9 mouse cellular contexts compared by ENCODE assay signal in genomic region chr17:23699131-23700077, GRCm38 (mm10). TPM values are rescaled to one million over a fixed set of nuclear protein-coding genes. Genes with fewer than 3 reads are reported as not detected.
DNase-seq lines count a peak whose midpoint lies in the region; ATAC-seq and TF ChIP-seq lines count a peak whose summit lies in the region.
"Had no signal": no experiment of that assay in that cellular context is flagged by ENCODE, and none has a peak within 500 bp of the region (broad histone marks: within the 10 kb centered on the region; RNA-seq: fewer than 3 reads in every experiment).

No protein-coding gene starts in this region.

- H3K9ac ChIP-seq in ES-Bruce4 (ENCODE audit: low read depth, poor library complexity, severe bottlenecking) = peak overlapping the region; percentile 76
- peak overlapping the region; percentile 70 for H3K9ac ChIP-seq in heart, embryonic 12.5 days
- peak overlapping the region; percentile 76 for H3K9ac ChIP-seq in kidney, embryonic 16.5 days (replicated peaks; ENCODE audit: low read length)

- peak overlapping the region; percentile 61 for H3K4me3 ChIP-seq in ES-Bruce4 (ENCODE audit: low read depth, low read length)
- H3K4me3 ChIP-seq in embryonic facial prominence, embryonic 10.5 days = peak overlapping the region; percentile 84
- peak overlapping the region; percentile 76 for H3K4me3 ChIP-seq in heart, embryonic 12.5 days
- peak overlapping the region; percentile 61 for H3K4me3 ChIP-seq in kidney, embryonic 16.5 days (ENCODE audit: low read length)

- TF ChIP-seq EP300 in ES-Bruce4 (IDR thresholded peaks at IDR 0.05; ENCODE audit: insufficient read depth, low read depth, low read length) = no peak

- H3K4me2 ChIP-seq in heart, embryonic 12.5 days = peak overlapping the region; percentile 100
- peak overlapping the region; percentile 99 for H3K4me2 ChIP-seq in kidney, embryonic 16.5 days (replicated peaks; ENCODE audit: low read depth, low read length)

- no peak for TF ChIP-seq CTCF in ES-Bruce4 (IDR thresholded peaks at IDR 0.05; ENCODE audit: low read depth, low read length)

- H3K27me3 ChIP-seq in ES-Bruce4 (ENCODE audit: control insufficient read depth, insufficient read depth, low read length, poor library complexity, severe bottlenecking) = no peaks in the 10 kb centered on the region
- peaks cover 51% of the 10 kb centered on the region for H3K27me3 ChIP-seq in embryonic facial prominence, embryonic 10.5 days (replicated peaks; ENCODE audit: low read depth, poor library complexity, severe bottlenecking)
- H3K27me3 ChIP-seq in heart, embryonic 12.5 days (replicated peaks) = peaks cover 68% of the 10 kb centered on the region
- peaks cover 12% of the 10 kb centered on the region; the same call in 1 of the 2 replicates for H3K27me3 ChIP-seq in kidney, embryonic 16.5 days (ENCODE audit: insufficient read depth, low read length)

- peaks cover 6% of the 10 kb centered on the region for H3K4me1 ChIP-seq in ES-Bruce4 (ENCODE audit: control insufficient read depth, insufficient read depth, low read length)
- H3K4me1 ChIP-seq in embryonic facial prominence, embryonic 10.5 days = peaks cover 50% of the 10 kb centered on the region
- H3K4me1 ChIP-seq in heart, embryonic 12.5 days (replicated peaks) = 0 out of 2 replicates have a peak, but pooled peaks cover 3% of the 10 kb centered on the region
- H3K4me1 ChIP-seq in kidney, embryonic 16.5 days (ENCODE audit: insufficient read depth, low read length) = peaks cover 34% of the 10 kb centered on the region

- DNase-seq in adrenal gland, adult 18-20 months (ENCODE audit: low spot score in 2 of 2) = peak; percentile 45 to 62
- no peak for DNase-seq in adrenal gland, postnatal 4 days (ENCODE audit: low spot score in 2 of 2)
- peak; percentile 50 for DNase-seq in embryonic facial prominence, embryonic 10.5 days (ENCODE audit: low spot score)
- peak; percentile 41 for DNase-seq in lung, postnatal 10 days
- DNase-seq in skeletal muscle tissue, adult 2 months (ENCODE audit: low read depth, low spot score) = peak; percentile 13

- 2% methylated on average over 101 of the region's 101 CpGs for WGBS in embryonic facial prominence, embryonic 10.5 days
- WGBS in heart, embryonic 12.5 days = 2% methylated on average over 92 of the region's 101 CpGs
- under 1% methylated on average over 55 of the region's 101 CpGs for WGBS in kidney, embryonic 16.5 days

- ATAC-seq in heart, embryonic 12.5 days (ENCODE audit: insufficient number of reproducible peaks, low FRiP score) = peak; percentile 22
- ATAC-seq in kidney, embryonic 16.5 days (ENCODE audit: low FRiP score, low TSS enrichment) = peak; percentile 54

- H3K9me3 ChIP-seq in ES-Bruce4 (replicated peaks; ENCODE audit: control insufficient read depth, insufficient read depth, low read length, poor library complexity, severe bottlenecking) = no peaks in the 10 kb centered on the region
- no peaks in the 10 kb centered on the region for H3K9me3 ChIP-seq in embryonic facial prominence, embryonic 10.5 days
- H3K9me3 ChIP-seq in heart, embryonic 12.5 days (replicated peaks) = no peaks in the 10 kb centered on the region
- H3K9me3 ChIP-seq in kidney, embryonic 16.5 days (ENCODE audit: low read length) = no peaks in the 10 kb centered on the region

- no peak for TF ChIP-seq POLR2A in ES-Bruce4 (IDR thresholded peaks at IDR 0.05; ENCODE audit: insufficient read depth, low read length)

- H3K36me3 ChIP-seq in ES-Bruce4 (ENCODE audit: control insufficient read depth, insufficient read depth, low read length, poor library complexity, severe bottlenecking) = no peaks in the 10 kb centered on the region
- no peaks in the 10 kb centered on the region for H3K36me3 ChIP-seq in embryonic facial prominence, embryonic 10.5 days (replicated peaks)
- no peaks in the 10 kb centered on the region for H3K36me3 ChIP-seq in heart, embryonic 12.5 days
- H3K36me3 ChIP-seq in kidney, embryonic 16.5 days (ENCODE audit: insufficient read depth, low read length) = no peaks in the 10 kb centered on the region

- H3K27ac ChIP-seq in ES-Bruce4 (ENCODE audit: insufficient read depth, low read length) = no peak overlapping the region
- peak overlapping the region; percentile 55 for H3K27ac ChIP-seq in embryonic facial prominence, embryonic 10.5 days (replicated peaks)
- no peak overlapping the region for H3K27ac ChIP-seq in heart, embryonic 12.5 days (ENCODE audit: poor library complexity, severe bottlenecking)
- peak overlapping the region; percentile 55; the same call in 1 of the 2 replicates for H3K27ac ChIP-seq in kidney, embryonic 16.5 days (ENCODE audit: low read length)

RNA-seq across cellular contexts. Expression of gene Cldn9, which starts 15.6 kb away (rescaled TPM):
- total RNA-seq in adrenal gland, adult 18-20 months (2021) = not detected
- total RNA-seq in adrenal gland, postnatal 4 days (2021) = 1 to 10 TPM in 1 of 2 experiments, not detected in 1; 2.4 TPM
- polyA plus RNA-seq in ES-Bruce4 (2011; ENCODE audit: insufficient read depth, insufficient read length, low read depth, missing spikeins) = 1.7 and 2.9 TPM in 2 replicates
- 10.5 and 13.5 TPM in 2 replicates for polyA plus RNA-seq in embryonic facial prominence, embryonic 10.5 days (2016; fragmentation: Nextera tagmentation; extraction: Ambion mirVana)
- polyA plus RNA-seq in heart, embryonic 12.5 days (2016; fragmentation: Nextera tagmentation; extraction: Ambion mirVana) = not detected in 2 replicates
- 60.0 and 63.5 TPM in 2 replicates for polyA plus RNA-seq in kidney, embryonic 16.5 days (2015; fragmentation: Nextera tagmentation; extraction: Ambion mirVana)

RNA-seq across cellular contexts. Expression of gene Cldn6, which starts 20.4 kb away (rescaled TPM):
- not detected for total RNA-seq in adrenal gland, adult 18-20 months (2021)
- 10 to 100 TPM in 1 of 2 experiments, not detected in 1; 12.1 TPM for total RNA-seq in adrenal gland, postnatal 4 days (2021)
- 300 and 333 TPM in 2 replicates for polyA plus RNA-seq in ES-Bruce4 (2011; ENCODE audit: insufficient read depth, insufficient read length, low read depth, missing spikeins)
- polyA plus RNA-seq in embryonic facial prominence, embryonic 10.5 days (2016; fragmentation: Nextera tagmentation; extraction: Ambion mirVana) = 77.2 and 81.3 TPM in 2 replicates
- polyA plus RNA-seq in heart, embryonic 12.5 days (2016; fragmentation: Nextera tagmentation; extraction: Ambion mirVana) = 2.2 and 3.1 TPM in 2 replicates
- 242 and 253 TPM in 2 replicates for polyA plus RNA-seq in kidney, embryonic 16.5 days (2015; fragmentation: Nextera tagmentation; extraction: Ambion mirVana)
- total RNA-seq: gastrocnemius, postnatal 4 days had no signal

RNA-seq across cellular contexts. Expression of gene Tnfrsf12a, which starts 22.1 kb away (rescaled TPM):
- 100 to 1,000 TPM; 224 to 359 TPM for total RNA-seq in adrenal gland, adult 18-20 months (2021)
- 10 to 100 TPM; 53.2 to 53.8 TPM for total RNA-seq in adrenal gland, postnatal 4 days (2021)
- 51.7 and 61.7 TPM in 2 replicates for polyA plus RNA-seq in ES-Bruce4 (2011; ENCODE audit: insufficient read depth, insufficient read length, low read depth, missing spikeins)
- polyA plus RNA-seq in embryonic facial prominence, embryonic 10.5 days (2016; fragmentation: Nextera tagmentation; extraction: Ambion mirVana) = 4.6 and 6.4 TPM in 2 replicates
- 117 and 119 TPM in 2 replicates for polyA plus RNA-seq in heart, embryonic 12.5 days (2016; fragmentation: Nextera tagmentation; extraction: Ambion mirVana)
- 28.9 and 31.2 TPM in 2 replicates for polyA plus RNA-seq in kidney, embryonic 16.5 days (2015; fragmentation: Nextera tagmentation; extraction: Ambion mirVana)

RNA-seq across cellular contexts. Expression of gene 1520401A03Rik, which starts 23.2 kb away (rescaled TPM):
- 1 to 10 TPM; 2.2 to 6.7 TPM for total RNA-seq in adrenal gland, adult 18-20 months (2021)
- total RNA-seq in adrenal gland, postnatal 4 days (2021) = 1 to 10 TPM in 1 of 2 experiments, under 1 TPM in 1; 0.99 to 1.3 TPM
- polyA plus RNA-seq in ES-Bruce4 (2011; ENCODE audit: insufficient read depth, insufficient read length, low read depth, missing spikeins) = 3.6 and 4.1 TPM in 2 replicates
- 0.05 TPM in 1 of 2 replicates, not detected in the other for polyA plus RNA-seq in embryonic facial prominence, embryonic 10.5 days (2016; fragmentation: Nextera tagmentation; extraction: Ambion mirVana)
- 0.18 TPM in 1 of 2 replicates, not detected in the other for polyA plus RNA-seq in heart, embryonic 12.5 days (2016; fragmentation: Nextera tagmentation; extraction: Ambion mirVana)
- 0.15 and 0.61 TPM in 2 replicates for polyA plus RNA-seq in kidney, embryonic 16.5 days (2015; fragmentation: Nextera tagmentation; extraction: Ambion mirVana)

RNA-seq across cellular contexts. Expression of gene Thoc6, which starts 25.7 kb away (rescaled TPM):
- 10 to 100 TPM; 23.1 to 23.3 TPM for total RNA-seq in adrenal gland, adult 18-20 months (2021)
- total RNA-seq in adrenal gland, postnatal 4 days (2021) = 10 to 100 TPM; 26.7 to 27.5 TPM
- 57.3 and 63.1 TPM in 2 replicates for polyA plus RNA-seq in ES-Bruce4 (2011; ENCODE audit: insufficient read depth, insufficient read length, low read depth, missing spikeins)
- polyA plus RNA-seq in embryonic facial prominence, embryonic 10.5 days (2016; fragmentation: Nextera tagmentation; extraction: Ambion mirVana) = 70.9 and 72.2 TPM in 2 replicates
- polyA plus RNA-seq in heart, embryonic 12.5 days (2016; fragmentation: Nextera tagmentation; extraction: Ambion mirVana) = 35.8 and 39.1 TPM in 2 replicates
- polyA plus RNA-seq in kidney, embryonic 16.5 days (2015; fragmentation: Nextera tagmentation; extraction: Ambion mirVana) = 59.8 and 65.5 TPM in 2 replicates

Comparison
In these comparisons a context has a peak if more than half of its experiments do, and no peak if none do; other contexts are left out.
1. DNase-seq: peak in adrenal gland, adult 18-20 months (2 of 2), embryonic facial prominence, embryonic 10.5 days (single experiment), lung, postnatal 10 days (single experiment) and skeletal muscle tissue, adult 2 months (single experiment); none in adrenal gland, postnatal 4 days (0 of 2).
2. H3K27ac ChIP-seq: peak in embryonic facial prominence, embryonic 10.5 days (single experiment) and kidney, embryonic 16.5 days (single experiment); none in ES-Bruce4 (single experiment) and heart, embryonic 12.5 days (single experiment).
3. RNA of gene Cldn6, which starts 20.4 kb away (polyA plus RNA-seq): 300 to 333 TPM in ES-Bruce4, 242 to 253 TPM in kidney, embryonic 16.5 days and 77.2 to 81.3 TPM in embryonic facial prominence, embryonic 10.5 days; 2.2 to 3.1 TPM in heart, embryonic 12.5 days; every median in the first group is over 10 times any median in the second.
4. Peak in every context shown above with its lines, with median percentiles within 50 percentile points of each other: H3K4me3 ChIP-seq and H3K9ac ChIP-seq.